Mouse (Mus musculus): ENCODE results near the gene Ripk3.

The Ripk3 gene

GRCm38 (mm10) chr14:55788256-55789050 is at the start of gene Ripk3:
Ripk3 (minus strand) TSS chr14:55788865.
- peak; percentile 55 to 72 for DNase-seq (ENCODE audit: low spot score in 2 of 2)

GRCm38 (mm10) chr14:55838312-55838711 is 49.6 kb upstream of the Ripk3 start:
- DNase-seq (ENCODE audit: low spot score in 2 of 2): no peak

- no peak for DNase-seq (ENCODE audit: low spot score in 2 of 2)
These were observed 46.3 kb upstream of the Ripk3 start for GRCm38 (mm10) chr14:55834808-55835533.

- no peak for DNase-seq (ENCODE audit: low spot score in 2 of 2)
These were observed 44.5 kb upstream of the Ripk3 start for GRCm38 (mm10) chr14:55833126-55833525.

- peak in 1 of 2 experiments; percentile 49 for DNase-seq (ENCODE audit: low spot score in 2 of 2)
These were observed 41.7 kb upstream of the Ripk3 start for GRCm38 (mm10) chr14:55830331-55830730.

GRCm38 (mm10) chr14:55829854-55830253 is 41.2 kb upstream of the Ripk3 start:
- peak in 1 of 2 experiments; percentile 50 for DNase-seq (ENCODE audit: low spot score in 2 of 2)

- no peak for DNase-seq (ENCODE audit: low spot score in 2 of 2)
These were observed 40.1 kb upstream of the Ripk3 start for GRCm38 (mm10) chr14:55828716-55829263.

- peak; percentile 12 to 63 for DNase-seq (ENCODE audit: low spot score in 2 of 2)
These were observed 38.1 kb upstream of the Ripk3 start for GRCm38 (mm10) chr14:55826551-55827340.

- DNase-seq (ENCODE audit: low spot score in 2 of 2): peak; percentile 11 to 61
These were observed 37.5 kb upstream of the Ripk3 start for GRCm38 (mm10) chr14:55826142-55826541.

GRCm38 (mm10) chr14:55825216-55826051 is 36.8 kb upstream of the Ripk3 start:
- peak; percentile 12 to 58 for DNase-seq (ENCODE audit: low spot score in 2 of 2)

- peak in 1 of 2 experiments; percentile 12 for DNase-seq (ENCODE audit: low spot score in 2 of 2)
These were observed 36.0 kb upstream of the Ripk3 start for GRCm38 (mm10) chr14:55824481-55825215.

- peak; percentile 12 to 52 for DNase-seq (ENCODE audit: low spot score in 2 of 2)
These were observed 35.4 kb upstream of the Ripk3 start for GRCm38 (mm10) chr14:55824001-55824480.

GRCm38 (mm10) chr14:55822991-55823762 is 34.5 kb upstream of the Ripk3 start, which contains the start of gene Nfatc4:
Nfatc4 (plus strand) TSS chr14:55823144.
- DNase-seq (ENCODE audit: low spot score in 2 of 2): peak; percentile 25 to 65

- peak; percentile 67 to 85 for DNase-seq (ENCODE audit: low spot score in 2 of 2)
These were observed 33.8 kb upstream of the Ripk3 start for GRCm38 (mm10) chr14:55822435-55822990.

GRCm38 (mm10) chr14:55820576-55820975 is 31.9 kb upstream of the Ripk3 start:
- peak; percentile 9 to 47 for DNase-seq (ENCODE audit: low spot score in 2 of 2)

GRCm38 (mm10) chr14:55819845-55820405 is 31.3 kb upstream of the Ripk3 start:
- peak; percentile 7 to 27 for DNase-seq (ENCODE audit: low spot score in 2 of 2)

- peak; percentile 13 to 58 for DNase-seq (ENCODE audit: low spot score in 2 of 2)
These were observed 26.7 kb upstream of the Ripk3 start for GRCm38 (mm10) chr14:55815310-55815751.

- DNase-seq (ENCODE audit: low spot score in 2 of 2): peak; percentile 17 to 60
These were observed 26.2 kb upstream of the Ripk3 start for GRCm38 (mm10) chr14:55814885-55815284.
